Mouse (Mus musculus): Measurements from ENCODE around the gene Map3k4. TPM values are rescaled to one million over a fixed set of nuclear protein-coding genes. Genes with fewer than 3 reads are reported as not detected.

Gene Map3k4
- polyA plus RNA-seq, 1 experiment: 6.1 TPM

DNA sequence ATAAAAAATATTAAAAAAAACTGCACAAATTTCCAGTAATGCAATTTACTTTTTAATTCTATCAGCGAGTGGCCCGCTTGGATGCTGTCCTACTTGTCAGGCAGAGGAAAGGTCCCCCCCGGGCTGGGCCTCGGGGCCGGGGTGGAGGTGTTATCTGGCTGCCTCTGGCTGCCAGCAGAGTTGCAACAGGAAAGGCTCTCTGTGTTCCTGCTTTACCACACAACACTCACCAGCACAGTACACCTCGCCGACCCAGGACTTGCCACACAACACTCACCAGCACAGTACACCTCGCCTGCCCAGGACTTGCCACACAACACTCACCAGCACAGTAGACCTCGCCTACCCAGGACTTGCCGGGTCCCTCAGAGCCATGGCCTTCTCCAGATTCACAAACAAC lies 38.8 kb downstream of the Map3k4 start:
- Histone ChIP-seq H3K36me3 (ENCODE audit: control insufficient read depth, insufficient read depth, low read length) (peaks cover 2% of the 10 kb centered on the region; the same call in 1 of the 2 replicates), H3K4me3 (ENCODE audit: control insufficient read depth, low read depth, low read length) (no peak overlapping the region), H3K27me3 (ENCODE audit: control insufficient read depth, insufficient read depth, low read length) (no peaks in the 10 kb centered on the region), H3K4me1 (ENCODE audit: control insufficient read depth, insufficient read depth, low read length) (no peaks in the 10 kb centered on the region), H3K27ac (ENCODE audit: control insufficient read depth, insufficient read depth, low read depth, low read length) (no peak overlapping the region)
- TF ChIP-seq POLR2A (IDR thresholded peaks at IDR 0.05; ENCODE audit: control insufficient read depth, low read depth, low read length) (no peak), CTCF (IDR thresholded peaks at IDR 0.05; ENCODE audit: control insufficient read depth, insufficient read depth, insufficient replicate concordance, low read depth, low read length) (no peak)

DNA sequence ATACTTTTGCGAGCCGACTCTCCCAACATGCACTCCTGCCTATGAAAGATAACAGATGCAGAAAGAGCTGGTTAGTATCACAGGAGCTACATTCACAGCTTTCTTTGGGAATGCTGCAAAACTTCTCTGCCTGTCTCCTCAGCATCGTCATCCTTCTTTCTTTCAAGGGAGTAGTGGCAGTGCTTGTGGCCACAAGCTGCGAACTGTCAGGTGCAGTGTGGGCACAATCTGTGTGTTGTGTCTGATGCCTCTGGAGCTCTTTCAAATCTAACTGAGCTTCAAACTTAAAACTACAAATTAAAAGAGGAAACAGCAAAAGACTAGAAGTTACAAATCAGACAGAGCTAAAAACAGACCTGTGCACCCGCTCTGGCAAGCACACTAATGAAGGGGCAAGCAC lies 40.5 kb downstream of the Map3k4 start:
- Histone ChIP-seq H3K27ac (ENCODE audit: control insufficient read depth, insufficient read depth, low read depth, low read length) (no peak overlapping the region), H3K4me1 (ENCODE audit: control insufficient read depth, insufficient read depth, low read length) (no peaks in the 10 kb centered on the region), H3K27me3 (ENCODE audit: control insufficient read depth, insufficient read depth, low read length) (no peaks in the 10 kb centered on the region), H3K36me3 (ENCODE audit: control insufficient read depth, insufficient read depth, low read length) (peaks cover 2% of the 10 kb centered on the region; the same call in 1 of the 2 replicates), H3K4me3 (ENCODE audit: control insufficient read depth, low read depth, low read length) (no peak overlapping the region)
- TF ChIP-seq CTCF (IDR thresholded peaks at IDR 0.05; ENCODE audit: control insufficient read depth, insufficient read depth, insufficient replicate concordance, low read depth, low read length): no peak
- no peak for TF ChIP-seq POLR2A (IDR thresholded peaks at IDR 0.05; ENCODE audit: control insufficient read depth, low read depth, low read length)

DNA sequence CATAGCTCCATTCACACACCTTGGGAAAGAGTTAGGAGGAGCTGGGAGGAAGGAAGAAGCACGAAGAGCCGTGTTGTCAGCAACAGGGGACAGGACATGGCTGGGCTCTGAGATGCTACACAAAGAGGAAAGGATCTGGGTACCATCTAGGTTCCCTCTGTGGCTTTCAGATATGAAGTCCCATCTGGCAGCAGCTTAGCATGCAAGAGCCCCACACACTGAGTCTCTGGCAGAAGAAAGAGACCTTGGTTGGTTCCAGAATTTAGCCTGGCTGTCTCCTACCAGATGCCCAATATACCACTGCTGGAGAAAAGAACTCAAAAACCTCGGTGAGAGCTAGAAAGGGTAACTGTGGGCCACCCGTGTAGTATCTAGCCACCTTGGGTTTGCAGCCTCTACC lies 41.3 kb downstream of the Map3k4 start:
- no peaks in the 10 kb centered on the region for H3K4me1 ChIP-seq (ENCODE audit: control insufficient read depth, insufficient read depth, low read length)
- no peak overlapping the region for H3K4me3 ChIP-seq (ENCODE audit: control insufficient read depth, low read depth, low read length)
- no peaks in the 10 kb centered on the region for H3K27me3 ChIP-seq (ENCODE audit: control insufficient read depth, insufficient read depth, low read length)
- H3K36me3 ChIP-seq (ENCODE audit: control insufficient read depth, insufficient read depth, low read length): peaks cover 2% of the 10 kb centered on the region; the same call in 1 of the 2 replicates
- H3K27ac ChIP-seq (ENCODE audit: control insufficient read depth, insufficient read depth, low read depth, low read length): no peak overlapping the region
- TF ChIP-seq CTCF (IDR thresholded peaks at IDR 0.05; ENCODE audit: control insufficient read depth, insufficient read depth, insufficient replicate concordance, low read depth, low read length) (no peak), POLR2A (IDR thresholded peaks at IDR 0.05; ENCODE audit: control insufficient read depth, low read depth, low read length) (no peak)

DNA sequence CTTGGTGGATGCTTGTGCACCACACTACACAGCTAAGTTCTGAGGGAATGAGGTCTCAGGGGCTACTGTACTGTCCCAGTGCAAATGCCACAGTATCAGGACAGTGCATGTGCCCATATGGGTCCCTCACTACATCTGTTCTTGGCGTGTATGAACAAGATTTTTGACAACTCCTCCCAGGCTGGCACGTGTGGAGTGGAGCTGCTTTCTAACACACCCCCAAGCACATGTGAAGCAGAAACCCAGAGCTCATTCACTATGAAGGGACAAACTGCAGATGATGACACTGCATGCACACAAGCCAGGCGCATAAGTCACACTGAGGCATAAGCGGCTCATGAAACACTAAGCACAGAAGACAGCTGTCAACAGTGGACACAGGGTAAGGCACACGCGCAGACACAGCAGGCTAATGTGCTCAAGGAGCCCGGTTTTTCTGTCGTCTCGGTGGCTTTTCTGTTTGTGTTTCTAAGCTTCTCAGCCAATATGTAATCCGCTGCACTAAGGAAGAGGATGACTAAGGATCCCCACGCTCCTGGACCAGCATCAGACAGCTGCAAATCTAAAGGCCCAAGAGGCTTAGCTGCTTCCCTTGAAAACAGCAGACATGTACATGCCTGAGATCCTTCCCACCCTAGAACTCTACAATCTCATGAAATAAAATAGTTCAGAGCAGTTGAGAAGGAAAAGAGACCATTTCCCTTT lies 41.9 kb downstream of the Map3k4 start:
- Histone ChIP-seq H3K27me3 (ENCODE audit: control insufficient read depth, insufficient read depth, low read length) (no peaks in the 10 kb centered on the region), H3K36me3 (ENCODE audit: control insufficient read depth, insufficient read depth, low read length) (peaks cover 2% of the 10 kb centered on the region; the same call in 1 of the 2 replicates), H3K27ac (ENCODE audit: control insufficient read depth, insufficient read depth, low read depth, low read length) (no peak overlapping the region), H3K4me1 (ENCODE audit: control insufficient read depth, insufficient read depth, low read length) (no peaks in the 10 kb centered on the region), H3K4me3 (ENCODE audit: control insufficient read depth, low read depth, low read length) (no peak overlapping the region)
- TF ChIP-seq CTCF (IDR thresholded peaks at IDR 0.05; ENCODE audit: control insufficient read depth, insufficient read depth, insufficient replicate concordance, low read depth, low read length): no peak
- TF ChIP-seq POLR2A (IDR thresholded peaks at IDR 0.05; ENCODE audit: control insufficient read depth, low read depth, low read length): no peak

DNA sequence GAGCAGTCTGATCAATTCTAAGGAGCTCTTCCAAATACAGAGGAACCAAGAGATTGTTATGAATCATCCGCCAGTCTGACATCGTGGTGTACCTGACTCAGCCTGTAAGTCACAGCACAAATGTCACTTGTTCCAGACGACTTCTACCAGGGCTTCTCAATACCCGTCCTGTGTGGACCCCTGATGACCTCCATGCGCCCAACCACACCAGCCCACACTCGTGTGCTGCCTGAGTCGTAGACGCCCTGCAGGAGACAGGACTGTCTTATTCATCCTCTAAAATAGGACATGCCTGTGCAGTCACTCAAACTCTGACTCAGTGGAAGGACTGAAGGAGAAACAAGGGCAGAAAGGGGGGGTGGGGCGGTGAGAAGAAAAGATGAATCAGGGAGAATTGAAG lies 42.8 kb downstream of the Map3k4 start:
- Histone ChIP-seq H3K4me1 (ENCODE audit: control insufficient read depth, insufficient read depth, low read length) (no peaks in the 10 kb centered on the region), H3K27ac (ENCODE audit: control insufficient read depth, insufficient read depth, low read depth, low read length) (no peak overlapping the region), H3K4me3 (ENCODE audit: control insufficient read depth, low read depth, low read length) (no peak overlapping the region), H3K27me3 (ENCODE audit: control insufficient read depth, insufficient read depth, low read length) (no peaks in the 10 kb centered on the region), H3K36me3 (ENCODE audit: control insufficient read depth, insufficient read depth, low read length) (peaks cover 2% of the 10 kb centered on the region)
- TF ChIP-seq POLR2A (IDR thresholded peaks at IDR 0.05; ENCODE audit: control insufficient read depth, low read depth, low read length) (no peak), CTCF (IDR thresholded peaks at IDR 0.05; ENCODE audit: control insufficient read depth, insufficient read depth, insufficient replicate concordance, low read depth, low read length) (no peak)

DNA sequence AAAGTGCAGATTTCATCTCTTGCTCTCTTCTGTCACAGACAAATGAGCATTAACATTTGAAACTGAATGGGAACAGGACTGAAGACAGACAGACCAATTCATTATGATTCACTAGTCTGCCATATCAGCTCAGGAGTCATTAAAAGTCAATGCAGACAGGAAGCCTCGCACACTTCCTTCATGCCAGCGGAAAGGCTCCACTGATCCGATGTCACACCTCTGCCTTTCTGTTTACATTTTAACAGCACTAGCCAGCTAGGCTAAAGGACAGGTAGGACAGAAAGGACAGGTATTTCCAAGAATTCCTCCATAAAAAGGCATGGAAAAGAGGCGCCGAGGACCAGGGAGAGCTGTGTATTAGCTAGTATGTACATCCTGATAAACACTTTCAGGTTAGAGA lies 45.6 kb downstream of the Map3k4 start:
- no peak overlapping the region for H3K4me3 ChIP-seq (ENCODE audit: control insufficient read depth, low read depth, low read length)
- H3K27me3 ChIP-seq (ENCODE audit: control insufficient read depth, insufficient read depth, low read length): no peaks in the 10 kb centered on the region
- no peak overlapping the region for H3K27ac ChIP-seq (ENCODE audit: control insufficient read depth, insufficient read depth, low read depth, low read length)
- no peaks in the 10 kb centered on the region for H3K4me1 ChIP-seq (ENCODE audit: control insufficient read depth, insufficient read depth, low read length)
- H3K36me3 ChIP-seq (ENCODE audit: control insufficient read depth, insufficient read depth, low read length): peaks cover 2% of the 10 kb centered on the region
- TF ChIP-seq CTCF (IDR thresholded peaks at IDR 0.05; ENCODE audit: control insufficient read depth, insufficient read depth, insufficient replicate concordance, low read depth, low read length): no peak
- no peak for TF ChIP-seq POLR2A (IDR thresholded peaks at IDR 0.05; ENCODE audit: control insufficient read depth, low read depth, low read length)

DNA sequence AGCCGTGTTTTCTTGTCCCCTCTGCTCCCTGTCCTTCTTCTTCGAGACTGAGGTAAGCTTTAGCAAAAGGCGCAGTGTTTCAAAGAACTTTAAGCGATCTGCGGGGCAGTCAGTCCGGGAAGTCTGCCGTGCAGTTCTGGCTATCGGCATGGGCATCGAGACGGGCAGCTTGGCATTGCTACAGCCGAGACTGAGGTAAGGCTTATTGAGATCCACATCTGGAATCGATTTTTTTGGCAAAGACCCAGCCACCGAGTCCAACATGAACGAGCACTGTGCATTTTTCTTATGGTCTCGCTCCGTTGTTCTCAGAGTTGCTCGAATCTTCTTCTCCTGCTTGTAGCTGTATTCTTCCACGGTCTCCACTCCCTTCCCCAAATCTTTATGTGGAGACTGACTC lies 46.8 kb downstream of the Map3k4 start:
- Histone ChIP-seq H3K27ac (ENCODE audit: control insufficient read depth, insufficient read depth, low read depth, low read length) (no peak overlapping the region), H3K4me1 (ENCODE audit: control insufficient read depth, insufficient read depth, low read length) (no peaks in the 10 kb centered on the region), H3K4me3 (ENCODE audit: control insufficient read depth, low read depth, low read length) (no peak overlapping the region), H3K36me3 (ENCODE audit: control insufficient read depth, insufficient read depth, low read length) (peaks cover 2% of the 10 kb centered on the region), H3K27me3 (ENCODE audit: control insufficient read depth, insufficient read depth, low read length) (no peaks in the 10 kb centered on the region)
- TF ChIP-seq POLR2A (IDR thresholded peaks at IDR 0.05; ENCODE audit: control insufficient read depth, low read depth, low read length) (no peak), CTCF (IDR thresholded peaks at IDR 0.05; ENCODE audit: control insufficient read depth, insufficient read depth, insufficient replicate concordance, low read depth, low read length) (no peak)
